Mouse (Mus musculus) adipocyte (in vitro differentiated cells): Measurements from ENCODE around the gene Hmcn1.

Source experiments
- DNase-seq: peaks from one replicate; pipeline ENCODE4 v3.0.0-alpha.2; 2016; ENCODE audit warnings: low spot score

The Hmcn1 gene

GRCm38 (mm10) chr1:150779902-150780301 lies 213.3 kb downstream of the Hmcn1 start:
- DNase-seq = peak; percentile 4

- DNase-seq = no peak
Measured at GRCm38 (mm10) chr1:150776741-150777140, 216.5 kb downstream of the Hmcn1 start.

- no peak for DNase-seq
Measured at GRCm38 (mm10) chr1:150775742-150776141, 217.5 kb downstream of the Hmcn1 start.

GRCm38 (mm10) chr1:150772958-150773357 lies 220.3 kb downstream of the Hmcn1 start:
- DNase-seq = no peak

GRCm38 (mm10) chr1:150770948-150771521 lies 222.2 kb downstream of the Hmcn1 start:
- no peak for DNase-seq

GRCm38 (mm10) chr1:150769836-150770235 lies 223.4 kb downstream of the Hmcn1 start:
- DNase-seq = no peak

GRCm38 (mm10) chr1:150761678-150762077 lies 231.6 kb downstream of the Hmcn1 start:
- no peak for DNase-seq

- DNase-seq = no peak
Measured at GRCm38 (mm10) chr1:150760801-150761331, 232.4 kb downstream of the Hmcn1 start.

- no peak for DNase-seq
Measured at GRCm38 (mm10) chr1:150759476-150760079, 233.7 kb downstream of the Hmcn1 start.

GRCm38 (mm10) chr1:150753920-150754319 lies 239.3 kb downstream of the Hmcn1 start:
- no peak for DNase-seq

GRCm38 (mm10) chr1:150748783-150749182 lies 244.5 kb downstream of the Hmcn1 start:
- no peak for DNase-seq

- DNase-seq = no peak
Measured at GRCm38 (mm10) chr1:150747771-150748170, 245.5 kb downstream of the Hmcn1 start.

GRCm38 (mm10) chr1:150743097-150743843 lies 250.0 kb downstream of the Hmcn1 start:
- DNase-seq = no peak

- no peak for DNase-seq
Measured at GRCm38 (mm10) chr1:150742376-150743087, 250.7 kb downstream of the Hmcn1 start.

GRCm38 (mm10) chr1:150711438-150711837 lies 281.8 kb downstream of the Hmcn1 start:
- DNase-seq = no peak

- DNase-seq = no peak
Measured at GRCm38 (mm10) chr1:150706502-150706901, 286.7 kb downstream of the Hmcn1 start.

- no peak for DNase-seq
Measured at GRCm38 (mm10) chr1:150697749-150698148, 295.5 kb downstream of the Hmcn1 start.

- no peak for DNase-seq
Measured at GRCm38 (mm10) chr1:150682044-150682443, 311.2 kb downstream of the Hmcn1 start.

- DNase-seq = no peak
Measured at GRCm38 (mm10) chr1:150681433-150681832, 311.8 kb downstream of the Hmcn1 start.

GRCm38 (mm10) chr1:150681006-150681405 lies 312.2 kb downstream of the Hmcn1 start:
- DNase-seq = no peak

- DNase-seq = no peak
Measured at GRCm38 (mm10) chr1:150680345-150680744, 312.9 kb downstream of the Hmcn1 start.

- no peak for DNase-seq
Measured at GRCm38 (mm10) chr1:150645314-150645713, 347.9 kb downstream of the Hmcn1 start.
